Mouse (Mus musculus) heart, embryonic 13.5 days (tissue): ENCODE data around the gene Rinl. TPM values are rescaled to one million over a fixed set of nuclear protein-coding genes. Genes with fewer than 3 reads are reported as not detected.

Experiments used
- ATAC-seq: fragments of 200-750 bp; cut with Nextera tagmentation; 2 replicates; pipeline ENCODE4 v1.8.0; 2017; ENCODE audit warnings: moderate TSS enrichment; ENCODE audit not compliant: insufficient number of reproducible peaks, low FRiP score, low TSS enrichment; ENCODE audit errors: extremely low read depth
- H3K27ac ChIP-seq: fragments of 300-500 bp; sonication (generic); replicated peaks from 2 replicates; pipeline ENCODE4 v1.5.1; 2015; ENCODE audit warnings: moderate library complexity, mild to moderate bottlenecking, inconsistent platforms
- H3K27me3 ChIP-seq: fragments of 300-500 bp; sonication (generic); replicated peaks from 2 replicates; pipeline ENCODE4 v1.6.1; 2015; ENCODE audit warnings: mild to moderate bottlenecking, inconsistent platforms
- H3K36me3 ChIP-seq: fragments of 300-500 bp; sonication (generic); 2 replicates; pipeline ENCODE4 v1.6.1; 2015; ENCODE audit warnings: mild to moderate bottlenecking, inconsistent platforms
- H3K4me1 ChIP-seq: fragments of 300-500 bp; sonication (generic); 2 replicates; pipeline ENCODE4 v1.6.1; 2015; ENCODE audit warnings: inconsistent platforms
- H3K4me2 ChIP-seq: fragments of 300-500 bp; sonication (generic); 2 replicates; pipeline ENCODE4 v1.6.1; 2015; ENCODE audit warnings: inconsistent platforms, mild to moderate bottlenecking, moderate library complexity
- H3K4me3 ChIP-seq: fragments of 300-500 bp; sonication (generic); 2 replicates; pipeline ENCODE4 v1.5.1; 2015; ENCODE audit warnings: moderate library complexity, mild to moderate bottlenecking, inconsistent platforms
- H3K9ac ChIP-seq: fragments of 300-500 bp; sonication (generic); 2 replicates; pipeline ENCODE4 v1.6.1; 2015; ENCODE audit warnings: inconsistent platforms, mild to moderate bottlenecking, moderate library complexity
- H3K9me3 ChIP-seq: fragments of 300-500 bp; sonication (generic); 2 replicates; pipeline ENCODE4 v1.6.1; 2016; ENCODE audit warnings: inconsistent platforms
- WGBS: fragments of 180-500 bp; shearing (Covaris S2); methylation state at CpG from one replicate; pipeline ENCODE4 v1.1.7; 2015; ENCODE audit warnings: mixed read lengths; 5-methylcytosine and 5-hydroxymethylcytosine counted together
- polyA plus RNA-seq: library from polyadenylated mRNA; unstranded; fragments of >200 nt; fragmentation: Nextera tagmentation; extraction: Ambion mirVana; gene quantifications from 2 replicates; pipeline ENCODE4 v1.2.1, GENCODE M21; 2015

The Rinl gene
- polyA plus RNA-seq, 1 experiment from 2014 or later, result 2.7 TPM

DNA sequence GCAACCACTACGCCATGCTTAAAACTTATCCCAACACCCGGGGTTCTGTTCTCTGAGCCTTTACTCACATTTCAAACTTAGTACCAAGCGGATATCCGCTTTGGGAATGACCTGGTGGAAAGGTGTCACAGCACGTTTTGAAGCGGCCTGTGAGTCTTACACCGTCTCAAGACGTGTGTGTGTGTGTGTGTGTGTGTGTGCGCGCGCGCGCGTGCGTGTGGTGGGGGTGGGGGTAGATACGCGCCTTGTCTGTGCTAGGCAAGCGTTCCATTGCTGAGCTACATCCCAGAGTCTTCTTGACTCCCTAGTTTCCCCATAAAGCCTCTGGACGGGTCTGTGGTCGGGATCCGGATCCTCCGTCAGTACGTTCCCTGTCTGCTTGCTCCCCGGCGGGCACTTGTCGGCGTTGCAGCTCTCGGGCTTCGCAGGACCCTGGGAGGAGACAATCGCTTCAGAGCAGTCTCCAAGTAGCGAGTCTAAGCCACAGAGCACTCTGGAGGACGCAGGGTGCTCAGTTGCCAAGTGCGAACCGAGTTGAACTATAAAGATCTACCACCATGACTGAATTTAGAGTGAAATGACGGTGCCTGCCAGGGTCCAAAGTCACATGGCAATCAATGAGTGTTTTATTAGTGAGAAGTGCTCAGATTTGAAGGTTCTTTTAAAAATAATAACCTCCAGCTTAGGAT is 20.8 kb downstream of the Rinl start:
- Histone ChIP-seq H3K9ac (peak overlapping the region; percentile 98), H3K27me3 (no peaks in the 10 kb centered on the region), H3K9me3 (no peaks in the 10 kb centered on the region), H3K4me3 (peak overlapping the region; percentile 86), H3K36me3 (peaks cover 29% of the 10 kb centered on the region), H3K27ac (peak overlapping the region; percentile 100), H3K4me2 (peak overlapping the region; percentile 98), H3K4me1 (peaks cover 40% of the 10 kb centered on the region)
- ATAC-seq, result 0 out of 2 replicates have a peak, but pooled peaks have one; percentile 4
- under 1% methylated on average over 35 of the region's 35 CpGs for WGBS

DNA sequence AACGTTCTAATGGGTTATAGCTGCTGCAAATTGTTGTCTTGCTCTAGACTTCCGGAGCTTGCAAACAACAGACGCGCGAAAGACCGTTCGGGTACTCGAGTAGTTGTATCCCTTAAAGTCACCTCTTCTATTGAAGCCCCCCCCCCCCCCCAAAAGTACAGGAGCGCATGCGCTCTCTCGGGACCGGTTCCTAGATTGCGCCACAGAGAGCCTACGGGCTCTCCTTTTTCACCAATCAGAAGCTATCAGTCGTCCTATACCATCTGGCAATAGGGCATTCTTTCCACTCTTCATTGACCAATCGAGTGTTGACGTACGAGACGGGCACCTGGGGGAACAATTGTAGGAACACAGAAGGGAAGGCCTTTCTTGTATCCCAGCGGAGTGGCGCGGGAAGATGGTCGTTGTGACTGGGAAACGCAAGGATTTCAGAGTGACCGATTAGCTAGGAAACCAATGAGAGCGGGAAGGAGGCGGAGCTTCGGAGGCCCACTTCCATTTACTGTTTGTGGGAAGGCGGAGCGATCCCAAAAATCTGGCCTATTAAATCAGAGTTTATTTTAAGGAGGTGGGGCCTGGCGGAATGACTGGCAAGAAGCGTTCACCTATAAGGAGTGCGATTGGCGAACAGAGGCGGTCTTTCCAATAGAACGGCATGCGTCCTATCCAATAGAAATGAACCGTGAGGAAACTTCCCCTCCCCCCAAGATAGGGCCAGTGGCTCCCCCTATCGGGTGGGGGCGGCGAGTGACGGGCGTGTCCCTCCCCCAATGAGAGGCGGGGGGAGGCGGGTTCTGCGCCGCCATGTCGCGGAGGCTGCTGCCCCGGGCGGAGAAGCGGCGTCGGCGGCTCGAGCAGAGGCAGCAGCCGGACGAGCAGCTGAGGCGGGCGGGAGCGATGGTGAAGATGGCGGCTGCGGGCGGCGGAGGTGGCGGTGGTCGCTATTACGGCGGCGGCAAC is 21.6 kb downstream of the Rinl start:
- H3K27ac ChIP-seq, result peak overlapping the region; percentile 100
- peak overlapping the region; percentile 99 for H3K4me2 ChIP-seq
- ATAC-seq, result peak; percentile 83
- peaks cover 48% of the 10 kb centered on the region for H3K4me1 ChIP-seq
- no peaks in the 10 kb centered on the region for H3K9me3 ChIP-seq
- peak overlapping the region; percentile 86 for H3K4me3 ChIP-seq
- WGBS, result under 1% methylated on average over 66 of the region's 70 CpGs
- H3K9ac ChIP-seq, result peak overlapping the region; percentile 99
- peaks cover 38% of the 10 kb centered on the region for H3K36me3 ChIP-seq
- H3K27me3 ChIP-seq, result no peaks in the 10 kb centered on the region

DNA sequence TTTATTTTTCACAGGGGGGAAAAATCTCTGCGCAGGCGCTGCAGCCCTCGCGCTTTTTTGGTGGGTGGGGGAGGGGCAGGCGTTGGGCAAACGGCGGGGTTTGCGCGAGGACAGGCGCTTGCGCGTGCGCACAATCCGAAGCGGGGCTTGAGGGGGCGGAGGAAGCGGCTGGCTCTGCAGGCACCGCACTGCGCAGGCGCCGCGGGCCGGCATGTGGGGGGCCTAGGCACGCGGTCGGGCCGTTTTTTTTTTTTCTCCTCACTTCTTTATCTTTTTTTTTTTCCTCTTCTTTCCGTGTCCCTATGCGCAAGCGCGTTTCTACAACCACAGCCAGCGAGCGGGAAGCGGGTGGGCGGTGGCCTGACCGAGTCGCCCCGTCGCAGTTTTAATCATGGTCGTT is 22.5 kb downstream of the Rinl start:
- ATAC-seq, result peak; percentile 65
- H3K4me3 ChIP-seq, result peak overlapping the region; percentile 86
- peaks cover 46% of the 10 kb centered on the region for H3K36me3 ChIP-seq
- no peaks in the 10 kb centered on the region for H3K27me3 ChIP-seq
- H3K4me2 ChIP-seq, result peak overlapping the region; percentile 99
- H3K9me3 ChIP-seq, result no peaks in the 10 kb centered on the region
- peak overlapping the region; percentile 99 for H3K27ac ChIP-seq
- WGBS, result under 1% methylated on average over 40 of the region's 40 CpGs
- H3K9ac ChIP-seq, result peak overlapping the region; percentile 99
- peaks cover 57% of the 10 kb centered on the region for H3K4me1 ChIP-seq

DNA sequence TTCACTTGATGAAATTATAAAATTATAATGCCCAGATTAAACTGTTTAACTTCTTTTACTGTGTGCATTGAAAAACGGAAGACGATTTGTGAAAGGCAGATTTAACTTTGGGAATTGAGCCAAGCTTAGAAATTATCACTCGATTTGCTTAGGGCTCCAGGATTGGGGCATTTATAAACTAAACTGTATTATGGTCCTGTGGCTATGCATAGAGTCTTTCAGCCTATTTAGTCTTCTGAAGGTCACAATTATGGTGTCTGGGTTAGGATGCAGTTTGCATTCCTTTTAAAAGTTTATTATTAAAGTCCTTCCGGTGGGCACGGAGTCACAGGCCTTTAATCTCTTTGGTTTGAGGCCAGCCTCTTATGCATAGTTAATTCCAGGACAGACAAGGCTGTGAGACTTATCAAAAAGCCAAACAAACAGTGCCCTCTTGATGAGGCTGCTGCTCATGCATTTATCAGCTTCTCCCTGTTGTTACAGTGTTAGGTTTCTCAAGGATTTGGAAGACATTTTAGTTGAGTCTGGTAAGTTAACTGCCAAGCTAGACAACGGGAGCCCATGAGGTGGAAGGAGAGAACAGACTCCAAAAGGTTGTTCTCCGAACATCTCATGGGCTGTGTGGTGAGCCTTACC is 23.0 kb downstream of the Rinl start:
- H3K4me1 ChIP-seq, result peaks cover 61% of the 10 kb centered on the region
- 3% methylated on average over 7 of the region's 7 CpGs for WGBS
- H3K9me3 ChIP-seq, result no peaks in the 10 kb centered on the region
- peak overlapping the region; percentile 99 for H3K27ac ChIP-seq
- H3K9ac ChIP-seq, result peak overlapping the region; percentile 99
- peaks cover 52% of the 10 kb centered on the region for H3K36me3 ChIP-seq
- H3K27me3 ChIP-seq, result no peaks in the 10 kb centered on the region
- H3K4me3 ChIP-seq, result peak overlapping the region; percentile 86
- peak overlapping the region; percentile 99 for H3K4me2 ChIP-seq
- no peak for ATAC-seq

DNA sequence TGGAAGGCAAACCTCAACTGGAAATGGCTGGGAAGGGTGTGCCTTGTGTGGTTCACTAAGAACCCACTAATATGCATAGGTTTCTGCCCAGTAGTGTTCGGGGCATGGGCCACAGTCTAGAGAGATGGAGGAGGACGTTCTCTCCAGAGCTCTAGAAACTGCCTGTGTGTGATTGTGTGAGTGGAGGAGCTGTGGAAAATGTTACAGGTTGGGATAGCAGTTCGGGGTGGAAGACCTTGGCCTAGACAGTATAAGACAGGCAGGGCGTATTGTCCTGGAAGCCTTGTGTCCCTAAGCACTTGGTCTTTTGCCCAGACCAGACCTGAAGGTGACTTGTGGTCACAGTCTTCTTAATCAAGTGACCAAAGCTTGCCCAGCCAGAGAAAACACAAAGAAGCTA is 23.7 kb downstream of the Rinl start:
- H3K36me3 ChIP-seq, result peaks cover 58% of the 10 kb centered on the region
- no peak for ATAC-seq
- H3K27ac ChIP-seq, result peak overlapping the region; percentile 99

DNA sequence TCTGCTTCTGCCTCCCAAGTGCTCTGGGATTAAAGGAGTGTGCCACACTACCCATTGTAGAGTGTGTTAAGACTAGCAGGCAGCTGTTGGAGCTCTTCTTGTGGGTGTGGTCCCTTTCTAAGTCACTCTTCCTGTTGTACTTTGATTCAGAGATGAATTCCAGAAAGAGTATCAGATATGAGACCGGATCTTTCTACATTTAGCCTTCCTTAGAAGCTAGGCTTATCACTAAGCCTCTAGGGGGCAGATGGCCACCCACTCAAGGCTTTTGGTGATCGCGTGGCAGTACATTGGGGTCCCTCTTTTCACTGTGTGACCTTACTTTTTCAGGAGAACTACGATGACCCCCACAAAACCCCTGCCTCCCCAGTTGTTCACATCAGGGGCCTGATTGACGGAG is 24.2 kb downstream of the Rinl start:
- no peaks in the 10 kb centered on the region for H3K27me3 ChIP-seq
- H3K4me2 ChIP-seq, result peak overlapping the region; percentile 99
- H3K27ac ChIP-seq, result peak overlapping the region; percentile 99
- WGBS, result 52% methylated on average over 5 of the region's 5 CpGs
- peaks cover 63% of the 10 kb centered on the region for H3K36me3 ChIP-seq
- H3K4me1 ChIP-seq, result peaks cover 66% of the 10 kb centered on the region
- peak overlapping the region; percentile 99 for H3K9ac ChIP-seq
- no peaks in the 10 kb centered on the region for H3K9me3 ChIP-seq
- ATAC-seq, result no peak
- peak overlapping the region; percentile 86 for H3K4me3 ChIP-seq

More for the DNA sequence above, 23.7 kb downstream of the Rinl start:
- H3K9ac ChIP-seq, result peak overlapping the region; percentile 99
- peak overlapping the region; percentile 86 for H3K4me3 ChIP-seq
- H3K4me2 ChIP-seq, result peak overlapping the region; percentile 99
- 46% methylated on average over 4 of the region's 4 CpGs for WGBS
- H3K27me3 ChIP-seq, result no peaks in the 10 kb centered on the region
- H3K4me1 ChIP-seq, result peaks cover 65% of the 10 kb centered on the region
- H3K9me3 ChIP-seq, result no peaks in the 10 kb centered on the region

DNA sequence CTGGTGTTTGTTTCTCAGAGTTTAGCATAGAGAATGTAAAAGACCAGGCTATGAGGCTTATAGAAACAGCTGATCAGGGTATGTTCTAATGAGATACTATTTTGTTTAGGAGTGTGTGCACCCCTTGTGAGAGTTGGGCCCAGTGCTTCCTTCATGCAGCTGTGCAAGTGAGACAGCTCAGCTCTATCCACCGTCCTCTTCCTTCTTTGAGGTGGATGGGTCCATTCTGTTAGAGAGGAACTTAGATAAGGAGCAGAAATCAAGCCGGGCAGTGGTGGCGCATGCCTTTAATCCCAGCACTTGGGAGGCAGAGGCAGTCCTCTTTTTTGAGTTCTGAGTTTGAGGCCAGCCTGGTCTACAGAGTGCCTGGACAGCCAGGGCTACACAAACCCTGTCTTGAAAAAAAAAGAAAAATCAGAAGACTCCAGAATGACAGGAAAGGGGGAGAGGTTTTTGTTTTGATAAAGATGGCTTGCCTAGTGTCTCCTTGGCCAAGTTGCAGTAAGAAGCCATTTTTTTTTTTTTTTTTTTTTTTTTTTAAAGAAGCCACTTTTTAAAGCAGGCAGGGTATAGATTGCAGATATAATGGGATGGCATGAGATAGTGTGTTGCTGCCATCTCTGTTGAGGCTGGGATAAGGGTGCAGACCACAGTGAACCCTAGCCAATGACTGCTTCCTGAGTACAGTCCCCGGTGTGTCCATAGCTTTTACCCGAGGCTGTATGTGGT is 25.7 kb downstream of the Rinl start:
- Histone ChIP-seq H3K9ac (peak overlapping the region; percentile 99), H3K27ac (peak overlapping the region; percentile 4; the same call in 1 of the 2 replicates), H3K9me3 (no peaks in the 10 kb centered on the region), H3K4me1 (peaks cover 75% of the 10 kb centered on the region), H3K4me2 (no peak overlapping the region), H3K4me3 (no peak overlapping the region), H3K27me3 (no peaks in the 10 kb centered on the region), H3K36me3 (peaks cover 79% of the 10 kb centered on the region)
- WGBS, result 58% methylated on average over 5 of the region's 5 CpGs
- no peak for ATAC-seq

DNA sequence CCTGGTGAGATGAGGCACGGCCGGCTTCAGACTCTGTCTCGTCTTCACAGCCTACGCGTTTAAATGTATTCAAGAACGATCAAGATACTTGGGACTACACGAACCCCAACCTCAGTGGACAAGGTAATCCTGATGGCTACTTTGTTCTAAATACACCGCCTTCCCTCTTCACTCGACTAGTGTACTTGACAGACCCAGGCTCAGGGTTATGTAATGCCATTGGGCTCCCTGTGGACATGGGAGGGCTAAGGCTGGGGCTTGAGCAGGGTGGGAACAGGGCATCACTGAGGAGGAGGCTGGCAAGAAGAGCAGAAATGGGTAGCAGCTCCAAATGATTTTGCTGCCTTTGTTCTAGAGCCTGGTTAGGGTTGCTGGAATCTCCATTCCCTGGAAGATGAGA is 26.5 kb downstream of the Rinl start:
- Histone ChIP-seq H3K27me3 (no peaks in the 10 kb centered on the region), H3K4me3 (no peak overlapping the region), H3K9ac (peak overlapping the region; percentile 52; the same call in 1 of the 2 replicates), H3K9me3 (no peaks in the 10 kb centered on the region), H3K36me3 (peaks cover 86% of the 10 kb centered on the region), H3K4me1 (peaks cover 83% of the 10 kb centered on the region), H3K4me2 (no peak overlapping the region; the same call in 1 of the 2 replicates), H3K27ac (peak overlapping the region; percentile 4)
- no peak for ATAC-seq
- 88% methylated on average over 9 of the region's 9 CpGs for WGBS

DNA sequence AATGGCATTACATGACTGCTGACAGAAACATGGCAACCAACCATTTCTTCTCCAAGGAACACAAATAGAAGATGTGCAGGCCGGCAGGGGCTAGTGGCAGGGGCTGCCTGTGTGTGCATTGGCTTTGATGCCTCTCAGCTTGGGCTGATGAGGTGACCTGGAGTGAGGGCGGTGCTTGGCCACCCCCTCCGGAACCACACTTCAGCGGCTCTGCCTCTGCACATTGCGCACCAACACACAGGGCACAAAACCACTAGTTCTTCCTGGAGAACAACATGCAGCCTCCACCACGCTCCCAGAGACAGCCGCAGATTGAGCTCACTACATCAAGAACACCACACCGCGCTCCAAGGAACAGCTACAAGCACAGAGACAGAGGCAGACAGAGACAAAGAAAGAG is 27.4 kb downstream of the Rinl start:
- Histone ChIP-seq H3K36me3 (peaks cover 96% of the 10 kb centered on the region), H3K4me3 (no peak overlapping the region), H3K4me2 (no peak overlapping the region), H3K9me3 (no peaks in the 10 kb centered on the region), H3K27me3 (no peaks in the 10 kb centered on the region), H3K4me1 (peaks cover 93% of the 10 kb centered on the region), H3K9ac (peak overlapping the region; percentile 47; the same call in 1 of the 2 replicates), H3K27ac (peak overlapping the region; percentile 4; the same call in 1 of the 2 replicates)
- ATAC-seq, result no peak
- WGBS, result 80% methylated on average over 9 of the region's 9 CpGs

DNA sequence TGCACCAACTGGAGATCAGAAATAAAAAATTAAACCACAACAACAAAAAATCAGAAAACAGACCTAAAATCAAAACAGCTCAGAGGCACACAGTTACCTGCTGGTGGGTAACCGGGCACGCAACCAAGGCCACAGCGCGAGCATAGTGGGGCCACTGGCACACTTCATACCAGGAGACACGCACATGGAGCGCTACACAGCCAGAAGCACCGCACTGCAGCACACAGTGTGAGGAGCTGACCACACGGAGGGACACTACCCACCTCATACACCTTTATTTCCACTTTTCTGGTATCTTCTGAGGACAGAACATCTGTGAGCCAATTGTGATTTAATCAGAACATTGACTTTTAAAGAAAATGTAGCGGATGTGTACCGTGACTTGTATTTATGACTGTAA is 28.2 kb downstream of the Rinl start:
- Histone ChIP-seq H3K9me3 (no peaks in the 10 kb centered on the region), H3K36me3 (peaks cover 100% of the 10 kb centered on the region), H3K4me2 (no peak overlapping the region), H3K27me3 (no peaks in the 10 kb centered on the region), H3K27ac (no peak overlapping the region), H3K4me1 (peaks cover 96% of the 10 kb centered on the region), H3K9ac (peak overlapping the region; percentile 56), H3K4me3 (no peak overlapping the region)
- WGBS, result 92% methylated on average over 10 of the region's 10 CpGs
- ATAC-seq, result no peak
